1 mouse cellular context compared by ENCODE assay signal in the genomic region with DNA sequence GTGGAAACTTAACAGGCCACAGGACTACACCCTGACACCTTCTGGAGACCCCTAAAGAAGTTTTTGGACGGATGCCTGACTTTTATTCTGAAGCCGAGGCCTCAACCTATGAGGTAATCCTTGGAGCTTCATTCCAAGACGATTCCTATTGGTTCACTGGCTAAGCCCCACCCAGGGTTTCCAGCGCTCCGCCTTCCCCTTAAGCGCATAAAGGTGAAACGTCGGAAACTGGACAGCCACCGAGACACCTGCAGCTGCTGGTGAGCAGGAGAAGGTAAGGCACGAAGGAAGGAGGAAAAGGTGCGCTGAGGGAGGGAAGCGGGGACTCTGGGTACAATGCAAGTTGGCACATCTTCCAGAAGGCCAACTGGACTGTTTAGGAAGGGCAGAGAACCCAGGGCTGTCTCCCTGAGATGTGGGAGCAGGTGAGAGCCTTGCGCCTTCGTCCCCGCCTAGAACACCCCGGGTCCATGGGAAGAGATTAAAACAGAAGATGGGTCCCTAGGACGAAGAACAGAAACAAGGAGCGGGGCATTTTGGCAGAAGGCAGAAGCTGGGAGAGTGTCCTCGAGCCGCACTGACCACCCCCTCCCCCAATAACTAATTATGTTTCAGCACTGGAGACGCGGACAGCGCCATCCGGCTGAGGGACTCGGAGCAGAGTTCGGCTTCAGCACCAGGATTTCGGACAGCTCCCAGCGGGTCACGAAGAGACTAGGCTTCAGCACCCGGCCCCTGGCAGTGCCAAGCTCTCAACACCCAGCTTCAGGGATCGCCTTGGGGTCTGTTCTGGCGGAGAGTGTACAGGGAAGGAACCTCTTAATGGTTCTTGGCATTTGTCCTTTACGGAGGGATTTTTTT.
A peak's percentile ranks its signal among the peaks of the same experiment; 100 is the strongest.
TF ChIP-seq lines count a peak whose summit lies in the region.

No protein-coding gene starts in this region.

TF ChIP-seq in C2C12, 6 proteins besides CTCF, POLR2A, EP300 and RAD21:
- peak; percentile 88 for TF ChIP-seq MAX (IDR thresholded peaks at IDR 0.05)
- no peak for TF ChIP-seq USF1 (IDR thresholded peaks at IDR 0.05; ENCODE audit: low read depth)
TF ChIP-seq in C2C12: peak in this region for 1.
